Mouse (Mus musculus) MEL (cell line): ENCODE data around the gene Catspere2. TPM values are rescaled to one million over a fixed set of nuclear protein-coding genes. Genes with fewer than 3 reads are reported as not detected.
"Not testable (repeated sequence)": the region's sequence is repeated elsewhere in the genome, so short reads cannot be mapped to it uniquely, and the experiment has no call there.

Experiments
- DNase-seq: peaks from one replicate; pipeline ENCODE4 v3.0.0; 2011; ENCODE audit warnings: low read depth, low spot score
- H3K27ac ChIP-seq: 2 replicates; pipeline ENCODE4 v1.5.1; 2012; ENCODE audit warnings: low read depth, mild to moderate bottlenecking, control low read depth, low read length, moderate library complexity; ENCODE audit not compliant: control insufficient read depth
- H3K27me3 ChIP-seq, 2 experiments: fragments of 150-350 bp in 1 of 2; sonication (generic) in 1 of 2; 2 replicates each; pipeline ENCODE4 v1.6.1; 2012; ENCODE audit warnings: low read length in 2 of 2, mild to moderate bottlenecking in 2 of 2, improper control_type of control experiment in 1 of 2, moderate library complexity in 1 of 2; ENCODE audit not compliant: insufficient read depth in 2 of 2, control insufficient read depth in 1 of 2
- H3K36me3 ChIP-seq, 2 experiments: 2 replicates each; pipeline ENCODE4 v1.6.1; 2012 to 2014; ENCODE audit warnings: low read length in 2 of 2, improper control_type of control experiment in 1 of 2, inconsistent platforms in 1 of 2, mild to moderate bottlenecking in 1 of 2; ENCODE audit not compliant: insufficient read depth in 2 of 2, control insufficient read depth in 1 of 2
- H3K4me1 ChIP-seq, 2 experiments: fragments of 150-350 bp in 1 of 2; sonication (generic) in 1 of 2; 2 replicates each; pipeline ENCODE4 v1.6.1; 2012; ENCODE audit warnings: low read length in 2 of 2, improper control_type of control experiment in 1 of 2, mild to moderate bottlenecking in 1 of 2; ENCODE audit not compliant: insufficient read depth in 2 of 2, control insufficient read depth in 1 of 2
- H3K4me3 ChIP-seq, 2 experiments: fragments of 150-350 bp in 1 of 2; sonication (generic) in 1 of 2; 2 replicates each; pipeline ENCODE4 v1.5.1; 2012; ENCODE audit warnings: low read depth in 2 of 2, low read length in 2 of 2, mild to moderate bottlenecking in 2 of 2, moderate library complexity in 2 of 2, control low read depth in 1 of 2, improper control_type of control experiment in 1 of 2; ENCODE audit not compliant: control insufficient read depth in 1 of 2, insufficient read depth in 1 of 2
- H3K79me2 ChIP-seq: 2 replicates; pipeline ENCODE4 v1.6.1; 2012; ENCODE audit warnings: mild to moderate bottlenecking, low read length, moderate library complexity; ENCODE audit not compliant: control insufficient read depth, poor library complexity, insufficient read depth
- H3K9ac ChIP-seq: 2 replicates; pipeline ENCODE4 v1.6.1; 2012; ENCODE audit warnings: low read depth, mild to moderate bottlenecking, control low read depth, low read length, moderate library complexity; ENCODE audit not compliant: control insufficient read depth, poor library complexity, severe bottlenecking
- H3K9me3 ChIP-seq: fragments of 150-350 bp; sonication (generic); replicated peaks from 2 replicates; pipeline ENCODE4 v1.6.1; 2012; ENCODE audit warnings: mild to moderate bottlenecking, low read length, improper control_type of control experiment, moderate library complexity; ENCODE audit not compliant: insufficient read depth
- BHLHE40 ChIP-seq: IDR thresholded peaks from 2 replicates; pipeline ENCODE4 v1.6.1; 2012; ENCODE audit warnings: low read depth, mild to moderate bottlenecking, inconsistent platforms, low read length, improper control_type of control experiment, borderline replicate concordance
- CHD1 ChIP-seq: IDR thresholded peaks from 2 replicates; pipeline ENCODE4 v1.6.1; 2012; ENCODE audit warnings: low read depth, mild to moderate bottlenecking, inconsistent platforms, low read length, improper control_type of control experiment
- CTCF ChIP-seq, 3 experiments: IDR thresholded peaks in 2 of 3; conservative IDR thresholded peaks in 1 of 3; 2 replicates each; pipeline ENCODE4 v1.5.1; 2011 to 2012; ENCODE audit warnings: low read length in 3 of 3, low read depth in 2 of 3, mild to moderate bottlenecking in 2 of 3, improper control_type of control experiment in 1 of 3, inconsistent platforms in 1 of 3, mixed read lengths in 1 of 3, moderate library complexity in 1 of 3; ENCODE audit not compliant: control insufficient read depth in 1 of 3, insufficient read depth in 1 of 3, poor library complexity in 1 of 3, severe bottlenecking in 1 of 3
- ELF1 ChIP-seq: IDR thresholded peaks from 2 replicates; pipeline ENCODE4 v1.6.1; 2014; ENCODE audit warnings: low read depth, mild to moderate bottlenecking, inconsistent platforms, low read length, improper control_type of control experiment, moderate library complexity
- JUND ChIP-seq: IDR thresholded peaks from 2 replicates; pipeline ENCODE4 v1.6.1; 2011; ENCODE audit warnings: low read depth, mild to moderate bottlenecking, improper control_type of control experiment, low read length
- MAX ChIP-seq: IDR thresholded peaks from 2 replicates; pipeline ENCODE4 v1.6.1; 2011; ENCODE audit warnings: low read length, improper control_type of control experiment
- MXI1 ChIP-seq: IDR thresholded peaks from 2 replicates; pipeline ENCODE4 v1.6.1; 2011; ENCODE audit warnings: mild to moderate bottlenecking, low read depth, low read length, improper control_type of control experiment
- NRF1 ChIP-seq: IDR thresholded peaks from 2 replicates; pipeline ENCODE4 v1.6.1; 2014; ENCODE audit warnings: low read depth, mild to moderate bottlenecking, inconsistent platforms, low read length, improper control_type of control experiment, moderate library complexity; ENCODE audit not compliant: poor library complexity, insufficient read depth, severe bottlenecking
- RAD21 ChIP-seq: IDR thresholded peaks from 2 replicates; pipeline ENCODE4 v1.6.1; 2011; ENCODE audit warnings: mild to moderate bottlenecking, low read depth, low read length, improper control_type of control experiment
- RCOR1 ChIP-seq: IDR thresholded peaks from 2 replicates; pipeline ENCODE4 v1.6.1; 2012; ENCODE audit warnings: low read depth, mild to moderate bottlenecking, inconsistent platforms, low read length, improper control_type of control experiment
- SMC3 ChIP-seq: IDR thresholded peaks from 2 replicates; pipeline ENCODE4 v1.6.1; 2011; ENCODE audit warnings: low read depth, low read length, improper control_type of control experiment
- ZC3H11A ChIP-seq: IDR thresholded peaks from 2 replicates; pipeline ENCODE4 v1.6.1; 2012; ENCODE audit warnings: low read depth, mild to moderate bottlenecking, inconsistent platforms, low read length, improper control_type of control experiment
- ZMIZ1 ChIP-seq: IDR thresholded peaks from 2 replicates; pipeline ENCODE4 v1.6.1; 2012; ENCODE audit warnings: low read depth, mild to moderate bottlenecking, inconsistent platforms, low read length, improper control_type of control experiment, moderate library complexity
- ZNF384 ChIP-seq: IDR thresholded peaks from 2 replicates; pipeline ENCODE4 v1.6.1; 2012; ENCODE audit warnings: low read depth, mild to moderate bottlenecking, inconsistent platforms, low read length, improper control_type of control experiment
- polyA plus RNA-seq, 2 experiments: library from polyadenylated mRNA; stranded (reverse) in 1 of 2; unstranded in 1 of 2; fragments of >175 nt in 1 of 2; fragments of >200 nt in 1 of 2; gene quantifications; 2 replicates each; pipeline versions ENCODE4 v1.2.1 to v1.2.4; 2012; ENCODE audit warnings: low replicate concordance in 2 of 2, low read depth in 1 of 2; ENCODE audit not compliant: insufficient read length in 2 of 2, insufficient read depth in 1 of 2, missing spikeins in 1 of 2
- total RNA-seq: library from RNA; depleted of rRNA; stranded (reverse); fragments of 300-350 nt; gene quantifications from 2 replicates; pipeline ENCODE4 v1.2.3, GENCODE M21; 2012

The Catspere2 gene
- total and polyA plus RNA-seq, 3 experiments = not detected

GRCm38 (mm10) chr1:178146513-178146912, 163.3 kb downstream of the Catspere2 start:
- DNase-seq = peak; percentile 47
- H3K36me3 ChIP-seq, H3K9ac ChIP-seq, H3K4me3 ChIP-seq, H3K27me3 ChIP-seq, H3K9me3 ChIP-seq, H3K4me1 ChIP-seq, H3K79me2 ChIP-seq, H3K27ac ChIP-seq: not testable (repeated sequence)
- peak; percentile 52 for TF ChIP-seq RAD21
- peak; percentile 14 to 48 (median 17); a peak in 3 of 6 replicates for TF ChIP-seq CTCF (IDR thresholded peaks at IDR 0.05 in 2 of 3, conservative IDR thresholded peaks at IDR 0.05 in 1 of 3; ENCODE audit: control insufficient read depth in 1 of 3, insufficient read depth in 1 of 3, low read depth in 2 of 3, low read length in 3 of 3, poor library complexity in 1 of 3, severe bottlenecking in 1 of 3)
- TF ChIP-seq SMC3 = peak; percentile 61
- peak; percentile 66 for TF ChIP-seq ZC3H11A

GRCm38 (mm10) chr1:178146915-178147314, 163.7 kb downstream of the Catspere2 start:
- peak; percentile 14 for DNase-seq
- H3K36me3 ChIP-seq, H3K27me3 ChIP-seq, H3K4me1 ChIP-seq, H3K9ac ChIP-seq, H3K79me2 ChIP-seq, H3K27ac ChIP-seq, H3K9me3 ChIP-seq, H3K4me3 ChIP-seq: not testable (repeated sequence)

GRCm38 (mm10) chr1:178182251-178182650, 199.0 kb downstream of the Catspere2 start:
- TF ChIP-seq ZNF384 = no peak
- TF ChIP-seq BHLHE40 = no peak
- TF ChIP-seq ZMIZ1 = no peak
- no peak for TF ChIP-seq ELF1
- no peak for TF ChIP-seq MAX
- no peak for TF ChIP-seq NRF1
- no peak for TF ChIP-seq CHD1
- no peak for TF ChIP-seq RCOR1
- TF ChIP-seq JUND = no peak
- no peak for TF ChIP-seq MXI1
- no peak overlapping the region for H3K9ac ChIP-seq

More at GRCm38 (mm10) chr1:178182251-178182650, 199.0 kb downstream of the Catspere2 start:
- Histone ChIP-seq H3K36me3 (peaks cover 0 to 3% of the 10 kb centered on the region in 2 experiments; a peak in 1 of 4 replicates), H3K27ac (no peak overlapping the region), H3K4me1 (no peaks in the 10 kb centered on the region; a peak in 2 of 4 replicates), H3K4me3 (no peak overlapping the region), H3K79me2 (no peaks in the 10 kb centered on the region), H3K27me3 (no peaks in the 10 kb centered on the region), H3K9me3 (no peaks in the 10 kb centered on the region)
- DNase-seq = no peak
